Mouse (Mus musculus) heart, adult 2 months (tissue): ENCODE data around the gene 3110001I22Rik. TPM values are rescaled to one million over a fixed set of nuclear protein-coding genes. Genes with fewer than 3 reads are reported as not detected.

ENCODE experiments used
- DNase-seq, 2 experiments: peaks; one replicate each; pipeline ENCODE4 v3.0.0; 2021
- H3K27ac ChIP-seq: fragments of 200-600 bp; 2 replicates; pipeline ENCODE4 v1.8.1; 2022
- H3K27me3 ChIP-seq: fragments of 200-500 bp; 2 replicates; pipeline ENCODE4 v1.6.1; 2012; ENCODE audit warnings: mild to moderate bottlenecking, low read length, inconsistent platforms, mixed read lengths; ENCODE audit not compliant: control insufficient read depth, insufficient read depth
- H3K36me3 ChIP-seq: fragments of 200-500 bp; 2 replicates; pipeline ENCODE4 v1.6.1; 2012; ENCODE audit warnings: low read length, inconsistent platforms; ENCODE audit not compliant: control insufficient read depth, insufficient read depth
- H3K4me1 ChIP-seq: fragments of 200-500 bp; 2 replicates; pipeline ENCODE4 v1.6.1; 2011; ENCODE audit warnings: low read length; ENCODE audit not compliant: control insufficient read depth, insufficient read depth
- H3K4me3 ChIP-seq: fragments of 200-600 bp; 2 replicates; pipeline ENCODE4 v1.8.1; 2022
- H3K79me2 ChIP-seq: fragments of 200-500 bp; replicated peaks from 2 replicates; pipeline ENCODE4 v1.6.1; 2012; ENCODE audit warnings: mild to moderate bottlenecking, inconsistent platforms, low read length, moderate library complexity, mixed read lengths; ENCODE audit not compliant: control insufficient read depth, insufficient read depth
- H3K9ac ChIP-seq: fragments of 200-500 bp; 2 replicates; pipeline ENCODE4 v1.6.1; 2012; ENCODE audit warnings: low read depth, mild to moderate bottlenecking, control low read depth, inconsistent platforms, low read length, mixed read lengths
- CTCF ChIP-seq: fragments of 200-600 bp; IDR thresholded peaks from 2 replicates; pipeline ENCODE4 v1.8.1; 2022; ENCODE audit warnings: antibody characterized with exemption, mild to moderate bottlenecking, moderate library complexity
- EP300 ChIP-seq: fragments of 200-500 bp; IDR thresholded peaks from 2 replicates; pipeline ENCODE4 v1.6.1; 2011; ENCODE audit warnings: low read depth, low read length, control low read depth; ENCODE audit not compliant: insufficient read depth
- POLR2A ChIP-seq: fragments of 200-500 bp; IDR thresholded peaks from 2 replicates; pipeline ENCODE4 v1.6.1; 2011; ENCODE audit warnings: mild to moderate bottlenecking, low read depth, low read length, control low read depth; ENCODE audit not compliant: insufficient read depth
- WGBS: fragments of 180-500 bp; shearing (Covaris S2); methylation state at CpG from one replicate; pipeline ENCODE4 v1.1.7; 2018; 5-methylcytosine and 5-hydroxymethylcytosine counted together
- intact Hi-C: fragments of 180-260 bp; cut with DNase I; formaldehyde crosslinking; loops from one replicate; pipeline ENCODE4 v1.15.1; 2025
- polyA plus RNA-seq: library from polyadenylated mRNA; depleted of rRNA; stranded (reverse); fragments of >200 nt; gene quantifications from 2 replicates; pipeline ENCODE4 v1.2.3, GENCODE M21; 2012; rRNA removed
- total RNA-seq, 2 experiments: library from RNA; stranded (reverse); gene quantifications; 2 replicates each; pipeline ENCODE4 v1.2.3; 2021

3110001I22Rik gene
- total and polyA plus RNA-seq, 3 experiments, result 1.1 to 2.7 (median 2.6) TPM

DNA sequence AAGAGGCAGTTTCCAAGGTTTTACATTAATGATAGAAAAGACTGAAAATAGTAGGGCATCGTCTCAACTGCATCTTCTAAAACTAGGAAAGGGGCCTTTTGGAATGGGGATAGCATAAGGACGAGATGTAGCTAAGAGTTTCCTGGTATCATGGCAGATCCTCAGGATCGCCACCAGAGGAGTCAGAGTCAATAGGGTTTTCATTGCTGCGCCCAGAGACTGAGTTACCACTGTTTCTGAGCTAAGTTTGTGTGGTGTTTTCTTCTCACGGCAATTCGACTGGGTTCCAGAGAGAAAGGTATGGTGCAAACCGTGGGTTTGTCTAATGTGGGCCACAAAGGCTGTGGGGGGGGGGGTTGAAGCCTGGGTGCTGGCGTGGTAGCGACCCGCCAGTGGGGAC lies 32.9 kb downstream of the 3110001I22Rik start:
- no peak for DNase-seq
- Histone ChIP-seq H3K4me1 (no peaks in the 10 kb centered on the region), H3K79me2 (no peaks in the 10 kb centered on the region), H3K27me3 (no peaks in the 10 kb centered on the region), H3K4me3 (no peak overlapping the region), H3K27ac (no peak overlapping the region), H3K36me3 (no peaks in the 10 kb centered on the region), H3K9ac (no peak overlapping the region)
- WGBS, result 96% methylated on average over 10 of the region's 10 CpGs
- no peak for TF ChIP-seq EP300
- no peak for TF ChIP-seq POLR2A
- no peak for TF ChIP-seq CTCF
- intact Hi-C loops, result no loop called here

DNA sequence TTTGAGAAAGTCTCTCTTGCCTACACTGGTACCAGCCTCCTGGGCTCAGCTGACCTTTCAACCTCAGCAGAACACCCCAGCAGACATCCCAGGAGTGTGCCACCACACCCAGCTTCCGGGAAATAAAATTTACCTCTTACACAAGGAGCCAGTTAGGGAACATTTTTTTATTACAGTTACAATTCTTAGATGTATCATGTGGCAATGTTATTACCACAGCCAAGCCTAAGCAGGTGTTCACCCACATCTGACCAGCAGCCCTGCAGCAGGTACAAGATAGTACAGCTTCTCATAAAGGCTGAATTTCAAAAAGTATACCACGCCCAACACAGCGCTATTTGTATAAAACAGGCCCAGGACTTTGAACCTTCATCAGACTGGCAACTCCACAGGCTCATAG lies 43.2 kb downstream of the 3110001I22Rik start:
- 93% methylated on average over 3 of the region's 3 CpGs for WGBS
- intact Hi-C loops, result no loop called here

DNA sequence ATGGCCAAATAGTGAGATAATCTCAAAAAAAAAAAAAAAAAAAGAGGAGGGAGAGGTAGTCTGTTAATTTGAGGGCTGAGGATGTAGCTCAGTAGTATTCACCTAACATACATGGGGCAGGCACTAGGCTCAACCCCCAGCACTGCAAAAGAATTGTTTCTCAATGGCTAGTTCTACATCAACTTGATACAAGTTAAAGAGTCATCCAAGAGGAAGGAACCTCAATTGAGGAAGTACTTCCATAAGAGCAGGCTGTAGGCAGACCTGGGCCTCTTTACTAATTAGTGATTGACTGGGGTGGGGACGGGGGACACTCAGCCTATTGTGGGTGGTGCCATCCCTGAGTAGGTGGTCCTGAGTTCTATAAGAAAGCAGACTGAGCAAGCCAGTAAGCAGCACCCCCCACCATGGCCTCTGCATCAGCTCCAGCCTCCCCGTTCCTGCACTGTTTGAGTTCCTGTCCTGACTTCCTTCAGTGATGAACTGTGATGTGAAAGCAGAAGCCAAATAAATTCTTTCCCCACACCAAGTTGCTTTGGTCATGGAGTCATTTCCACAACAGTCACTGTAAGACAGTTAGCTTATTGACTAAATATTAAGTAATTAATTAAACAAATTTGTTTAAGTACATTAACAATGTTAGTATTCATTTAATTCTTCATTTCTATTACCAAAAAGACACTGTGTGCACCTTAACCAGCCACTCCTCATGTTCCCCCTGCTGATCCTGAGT lies 45.3 kb downstream of the 3110001I22Rik start:
- Histone ChIP-seq H3K79me2 (no peaks in the 10 kb centered on the region), H3K9ac (no peak overlapping the region), H3K36me3 (no peaks in the 10 kb centered on the region), H3K27ac (no peak overlapping the region), H3K4me3 (no peak overlapping the region), H3K4me1 (no peaks in the 10 kb centered on the region), H3K27me3 (no peaks in the 10 kb centered on the region)
- WGBS, result 75% methylated on average over 2 of the region's 2 CpGs
- intact Hi-C loops, result no loop called here
- no peak for DNase-seq
- TF ChIP-seq EP300, result no peak
- TF ChIP-seq CTCF, result no peak
- no peak for TF ChIP-seq POLR2A

More for the DNA sequence above, 43.2 kb downstream of the 3110001I22Rik start:
- no peaks in the 10 kb centered on the region for H3K79me2 ChIP-seq
- no peak for DNase-seq
- TF ChIP-seq CTCF (no peak), EP300 (no peak), POLR2A (no peak)
- no peaks in the 10 kb centered on the region for H3K36me3 ChIP-seq
- H3K4me1 ChIP-seq, result no peaks in the 10 kb centered on the region
- no peak overlapping the region for H3K27ac ChIP-seq
- no peak overlapping the region for H3K9ac ChIP-seq
- H3K4me3 ChIP-seq, result no peak overlapping the region
- H3K27me3 ChIP-seq, result no peaks in the 10 kb centered on the region

DNA sequence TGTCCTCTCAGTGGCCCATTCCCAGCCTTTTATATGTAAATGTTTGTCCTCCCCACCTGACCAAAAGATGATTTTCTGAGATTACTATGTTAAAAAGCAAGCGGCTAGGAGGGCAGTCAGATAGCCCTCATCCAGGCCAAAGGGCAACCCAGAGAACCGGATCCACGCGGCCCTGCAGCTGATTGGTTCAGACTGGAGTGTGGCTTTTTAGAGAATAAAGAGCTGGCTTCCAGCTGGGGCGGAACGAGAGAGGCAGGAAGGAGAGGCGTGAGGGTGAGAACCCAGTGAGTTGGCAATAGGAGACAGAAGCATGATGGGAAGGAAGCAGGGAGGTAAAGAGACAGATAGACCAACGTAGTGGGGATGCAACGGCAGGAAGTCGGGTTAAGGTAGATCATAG lies 51.2 kb downstream of the 3110001I22Rik start:
- TF ChIP-seq POLR2A, result no peak
- no peak for TF ChIP-seq EP300
- no peak for TF ChIP-seq CTCF
- no peak for DNase-seq
- Histone ChIP-seq H3K36me3 (no peaks in the 10 kb centered on the region), H3K27me3 (no peaks in the 10 kb centered on the region), H3K27ac (no peak overlapping the region), H3K4me1 (no peaks in the 10 kb centered on the region), H3K4me3 (no peak overlapping the region), H3K9ac (no peak overlapping the region), H3K79me2 (no peaks in the 10 kb centered on the region)
- WGBS, result 33% methylated on average over 10 of the region's 10 CpGs
- intact Hi-C loops, result no loop called here

DNA sequence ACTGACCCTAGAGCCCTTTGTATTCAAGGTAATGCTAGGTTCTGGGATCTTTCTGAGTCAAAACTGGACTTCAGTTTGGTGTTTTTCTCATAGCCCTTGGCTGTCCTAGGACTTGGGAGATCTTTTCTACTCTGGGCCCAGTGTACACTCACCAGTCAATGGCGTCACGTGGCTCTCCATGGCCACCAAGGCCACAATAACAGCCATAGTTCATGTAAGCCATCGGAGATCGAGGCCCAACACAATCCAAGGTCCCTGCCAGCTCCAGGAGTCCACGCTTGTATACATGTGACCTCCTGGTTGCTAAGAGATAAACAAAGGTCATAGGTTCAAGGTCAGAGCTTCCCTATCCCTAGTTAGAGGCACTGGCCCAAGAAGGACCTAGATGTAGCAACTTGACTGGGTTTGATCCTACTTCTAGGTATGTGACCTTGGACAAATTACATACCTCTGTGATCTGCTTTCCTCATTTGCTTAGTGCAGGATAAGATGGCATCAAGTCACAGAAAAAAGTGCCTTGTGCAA lies 56.1 kb downstream of the 3110001I22Rik start:
- intact Hi-C loops, result no loop called here
- no peak for DNase-seq
- H3K36me3 ChIP-seq, result no peaks in the 10 kb centered on the region
- no peak overlapping the region for H3K4me3 ChIP-seq
- H3K79me2 ChIP-seq, result no peaks in the 10 kb centered on the region
- H3K9ac ChIP-seq, result no peak overlapping the region
- no peaks in the 10 kb centered on the region for H3K4me1 ChIP-seq
- 86% methylated on average over 5 of the region's 5 CpGs for WGBS
- H3K27ac ChIP-seq, result no peak overlapping the region
- TF ChIP-seq POLR2A (no peak), EP300 (no peak), CTCF (no peak)
- H3K27me3 ChIP-seq, result no peaks in the 10 kb centered on the region

Other genes starting within 250 kb of the 3110001I22Rik start
- 1 to 10 TPM; 8.9 to 9.1 TPM for gene Parn, start 3.8 kb upstream of the 3110001I22Rik start, total RNA-seq
- 7.3 and 13.1 TPM in 2 replicates for gene Parn, start 3.8 kb upstream of the 3110001I22Rik start, polyA plus RNA-seq
- 10 to 100 TPM; 41.8 to 51.6 TPM for gene Bfar, start 71 bp upstream of the 3110001I22Rik start, total RNA-seq
- gene Bfar, start 71 bp upstream of the 3110001I22Rik start, polyA plus RNA-seq, result 35.2 and 51.5 TPM in 2 replicates
- gene Pla2g10, start 59.1 kb downstream of the 3110001I22Rik start, total RNA-seq, result not detected
- gene Pla2g10, start 59.1 kb downstream of the 3110001I22Rik start, polyA plus RNA-seq, result 0.16 TPM in 1 of 2 replicates, not detected in the other
- gene Rrn3, start 108.8 kb downstream of the 3110001I22Rik start, total RNA-seq, result 10 to 100 TPM; 37.9 to 38.3 TPM
- 17.2 and 25.4 TPM in 2 replicates for gene Rrn3, start 108.8 kb downstream of the 3110001I22Rik start, polyA plus RNA-seq
- 10 to 100 TPM; 42.9 to 47.1 TPM for gene Ntan1, start 146.9 kb downstream of the 3110001I22Rik start, total RNA-seq
- 40.2 and 46.2 TPM in 2 replicates for gene Ntan1, start 146.9 kb downstream of the 3110001I22Rik start, polyA plus RNA-seq
- gene Pdxdc1, start 231.2 kb downstream of the 3110001I22Rik start, total RNA-seq, result 10 to 100 TPM; 71.3 to 92.7 TPM
- gene Pdxdc1, start 231.2 kb downstream of the 3110001I22Rik start, polyA plus RNA-seq, result 67.3 and 111 TPM in 2 replicates
- gene Mpv17l, start 231.2 kb downstream of the 3110001I22Rik start, total RNA-seq, result 1 to 10 TPM; 1.1 to 1.4 TPM
- gene Mpv17l, start 231.2 kb downstream of the 3110001I22Rik start, polyA plus RNA-seq, result 1.6 and 2.3 TPM in 2 replicates